Mouse (Mus musculus) testis, adult 2 months (tissue): ENCODE measurements around the gene Tmem231. TPM values are rescaled to one million over a fixed set of nuclear protein-coding genes. Genes with fewer than 3 reads are reported as not detected.
"Not testable (repeated sequence)": the region's sequence is repeated elsewhere in the genome, so short reads cannot be mapped to it uniquely, and the experiment has no call there.

Source experiments
- H3K27ac ChIP-seq: fragments of 200-500 bp; 2 replicates; pipeline ENCODE4 v1.5.1; 2012; ENCODE audit warnings: low read depth, low read length; ENCODE audit not compliant: control insufficient read depth, insufficient read depth
- H3K27me3 ChIP-seq: fragments of 200-500 bp; 2 replicates; pipeline ENCODE4 v1.6.1; 2012; ENCODE audit warnings: mild to moderate bottlenecking, low read length, moderate library complexity; ENCODE audit not compliant: control insufficient read depth, insufficient read depth
- H3K36me3 ChIP-seq: fragments of 200-500 bp; 2 replicates; pipeline ENCODE4 v1.6.1; 2012; ENCODE audit warnings: mild to moderate bottlenecking, low read length; ENCODE audit not compliant: control insufficient read depth, insufficient read depth
- H3K4me1 ChIP-seq: fragments of 200-500 bp; 2 replicates; pipeline ENCODE4 v1.6.1; 2012; ENCODE audit warnings: low read length; ENCODE audit not compliant: control insufficient read depth, insufficient read depth
- H3K4me3 ChIP-seq: fragments of 200-500 bp; 2 replicates; pipeline ENCODE4 v1.5.1; 2012; ENCODE audit warnings: low read depth, mild to moderate bottlenecking, low read length, moderate library complexity, mixed read lengths; ENCODE audit not compliant: control insufficient read depth
- CTCF ChIP-seq: fragments of 200-500 bp; IDR thresholded peaks from 2 replicates; pipeline ENCODE4 v1.5.1; 2012; ENCODE audit warnings: low read depth, mild to moderate bottlenecking, inconsistent platforms, low read length, moderate library complexity; ENCODE audit not compliant: control insufficient read depth, insufficient read depth, insufficient replicate concordance
- POLR2A ChIP-seq: fragments of 200-500 bp; IDR thresholded peaks from 2 replicates; pipeline ENCODE4 v1.6.1; 2012; ENCODE audit warnings: low read depth, mild to moderate bottlenecking, inconsistent platforms, low read length, moderate library complexity; ENCODE audit not compliant: control insufficient read depth
- polyA plus RNA-seq: library from polyadenylated mRNA; depleted of rRNA; stranded (reverse); fragments of >200 nt; gene quantifications from 2 replicates; pipeline ENCODE4 v1.2.3, GENCODE M21; 2012

Gene Tmem231
- polyA plus RNA-seq, 1 experiment, result 18.6 TPM

DNA sequence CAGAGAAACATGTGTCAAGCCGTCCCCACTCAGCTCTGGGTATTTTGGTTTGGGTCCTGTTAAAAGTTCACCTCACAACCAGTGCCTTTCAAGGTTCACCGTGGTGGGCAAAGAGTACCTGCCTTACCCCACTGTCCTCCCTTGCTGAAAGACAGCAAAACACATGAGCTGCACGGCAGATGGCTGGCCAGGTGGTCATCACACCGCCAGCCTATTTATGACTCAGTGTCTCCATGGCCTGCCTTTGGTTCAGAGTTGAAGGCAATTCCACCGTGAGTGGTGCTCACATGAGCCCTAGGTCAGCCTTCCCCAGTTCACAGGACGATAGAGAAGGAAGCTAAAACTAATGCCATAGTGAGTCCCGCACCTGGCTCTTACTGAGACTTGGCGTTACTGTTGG is 14.3 kb upstream of the Tmem231 start:
- no peaks in the 10 kb centered on the region for H3K36me3 ChIP-seq
- no peaks in the 10 kb centered on the region for H3K27me3 ChIP-seq
- no peak for TF ChIP-seq CTCF
- no peak for TF ChIP-seq POLR2A
- no peak overlapping the region for H3K4me3 ChIP-seq
- H3K4me1 ChIP-seq, result no peaks in the 10 kb centered on the region
- H3K27ac ChIP-seq, result no peak overlapping the region

DNA sequence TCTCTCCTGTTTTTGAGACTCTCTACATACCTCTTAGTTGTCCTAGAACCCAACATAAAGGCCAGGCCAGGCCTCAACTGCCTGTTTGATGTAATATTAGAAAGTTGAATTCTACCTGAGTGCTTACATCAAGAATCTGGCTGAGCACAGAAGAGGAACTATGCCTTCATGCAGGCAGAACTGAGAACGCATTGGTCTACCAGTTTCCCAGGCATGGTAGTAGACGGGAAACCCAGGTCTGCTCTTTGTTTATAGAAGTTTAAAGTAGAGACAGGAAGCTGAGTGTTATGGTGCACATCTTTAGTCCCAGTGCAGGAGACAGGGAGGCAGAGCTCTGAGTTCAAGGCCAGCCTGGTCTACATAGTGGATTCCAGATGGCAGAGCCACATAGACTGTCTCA is 13.5 kb upstream of the Tmem231 start:
- no peak overlapping the region for H3K4me3 ChIP-seq
- no peaks in the 10 kb centered on the region for H3K36me3 ChIP-seq
- H3K27ac ChIP-seq, result no peak overlapping the region
- TF ChIP-seq POLR2A (no peak), CTCF (no peak)
- H3K4me1 ChIP-seq, result peaks cover 2% of the 10 kb centered on the region
- no peaks in the 10 kb centered on the region for H3K27me3 ChIP-seq

DNA sequence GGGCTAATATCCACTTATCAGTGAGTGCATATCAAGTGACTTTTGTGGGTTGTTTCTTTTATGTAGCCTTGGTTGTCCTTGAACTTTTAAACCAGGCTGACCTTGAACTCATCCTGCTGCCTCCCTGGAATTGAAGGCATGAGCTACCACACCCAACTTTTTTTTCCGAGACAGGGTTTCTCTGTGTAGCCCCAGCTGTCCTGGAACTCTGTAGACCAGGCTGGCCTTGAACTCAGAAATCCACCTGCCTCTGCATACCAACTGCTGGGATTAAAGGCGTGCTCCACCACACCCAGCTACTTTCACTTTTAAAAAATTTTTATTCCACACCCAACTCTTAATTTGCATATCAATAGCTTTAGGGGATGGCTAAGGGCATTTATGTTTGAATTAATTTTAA is 9.9 kb upstream of the Tmem231 start:
- peaks cover 16% of the 10 kb centered on the region for H3K4me1 ChIP-seq
- no peaks in the 10 kb centered on the region for H3K36me3 ChIP-seq
- H3K27ac ChIP-seq, result no peak overlapping the region
- TF ChIP-seq CTCF (no peak), POLR2A (no peak)
- no peaks in the 10 kb centered on the region for H3K27me3 ChIP-seq
- H3K4me3 ChIP-seq, result no peak overlapping the region

DNA sequence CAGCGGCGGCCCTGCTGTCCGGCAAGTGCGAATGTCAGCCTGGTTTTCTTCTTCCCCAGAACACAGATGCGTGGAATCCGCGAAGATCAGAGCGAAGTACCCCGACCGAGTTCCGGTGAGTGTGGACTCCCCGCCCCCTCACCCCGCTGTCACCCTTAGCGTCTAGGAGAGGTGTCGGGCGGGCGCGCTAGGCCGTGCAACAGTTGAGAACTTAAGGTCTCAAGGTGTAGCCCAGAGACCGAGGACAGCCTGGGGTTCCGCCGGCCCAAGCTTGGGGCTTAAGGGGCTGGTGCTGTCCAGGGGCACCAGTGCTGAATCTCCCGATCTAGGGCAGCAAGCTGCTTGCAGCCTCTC is 7.4 kb upstream of the Tmem231 start:
- no peaks in the 10 kb centered on the region for H3K27me3 ChIP-seq

DNA sequence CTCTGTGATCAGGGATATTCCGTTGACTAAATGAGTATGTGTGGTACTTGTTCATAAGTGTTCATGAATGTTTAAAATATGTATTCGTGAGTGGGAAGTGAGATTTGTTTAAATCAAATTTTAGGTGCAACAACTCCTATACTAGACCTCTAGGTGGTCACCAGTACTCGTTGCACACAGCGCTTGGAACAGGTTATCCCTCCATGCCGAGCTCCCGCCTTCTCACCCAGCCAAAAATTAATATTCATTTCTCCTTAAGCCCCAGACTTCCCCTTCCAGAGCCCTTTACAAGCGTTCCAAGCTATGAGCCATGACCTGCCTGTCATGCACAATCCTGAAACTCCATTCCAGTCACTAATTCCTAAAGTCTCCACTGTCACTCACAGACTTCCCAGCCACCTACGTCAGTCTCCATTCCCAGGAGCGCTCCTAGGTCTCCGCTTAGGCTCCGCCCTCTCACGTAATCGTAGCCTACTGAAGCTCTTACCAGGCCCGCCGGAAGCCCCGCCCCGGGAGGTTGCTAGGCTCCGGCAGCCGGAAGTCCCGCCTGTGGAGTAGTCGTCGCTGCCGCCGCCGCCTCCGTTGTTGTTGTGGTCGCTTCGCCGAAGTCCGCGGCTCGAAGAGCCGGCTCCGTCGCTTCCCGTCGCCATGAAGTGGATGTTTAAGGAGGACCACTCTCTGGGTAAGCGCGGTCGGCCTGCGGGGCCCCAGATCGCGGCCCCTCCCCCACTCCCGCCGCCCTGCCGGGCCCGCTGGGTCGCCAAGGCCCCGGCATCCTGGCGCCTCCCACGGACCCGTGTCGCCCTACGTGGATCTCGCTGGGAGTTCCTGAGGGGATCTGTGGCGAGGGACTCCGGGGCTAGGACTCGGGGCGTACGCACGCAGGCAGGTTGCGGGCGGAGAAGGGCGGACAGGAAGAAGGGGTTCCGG is 6.8 kb upstream of the Tmem231 start, which contains the start of gene Gabarapl2:
Gene Gabarapl2, plus strand, starts transcription at position 533 of the 930 bp plus-strand sequence.
- Histone ChIP-seq H3K4me1 (peaks cover 16% of the 10 kb centered on the region), H3K27ac (peak within 1 kb of the TSS; percentile 58), H3K4me3 (peak within 1 kb of the TSS; percentile 97), H3K36me3 (no peaks in the 10 kb centered on the region), H3K27me3 (no peaks in the 10 kb centered on the region)
- TF ChIP-seq POLR2A (peak; percentile 64), CTCF (no peak)

More for the DNA sequence above, 7.4 kb upstream of the Tmem231 start:
- Histone ChIP-seq H3K27ac (peak overlapping the region; percentile 58), H3K4me3 (peak overlapping the region; percentile 97), H3K36me3 (no peaks in the 10 kb centered on the region), H3K4me1 (peaks cover 16% of the 10 kb centered on the region)
- peak; percentile 25; the same call in 1 of the 2 replicates for TF ChIP-seq POLR2A
- no peak for TF ChIP-seq CTCF

DNA sequence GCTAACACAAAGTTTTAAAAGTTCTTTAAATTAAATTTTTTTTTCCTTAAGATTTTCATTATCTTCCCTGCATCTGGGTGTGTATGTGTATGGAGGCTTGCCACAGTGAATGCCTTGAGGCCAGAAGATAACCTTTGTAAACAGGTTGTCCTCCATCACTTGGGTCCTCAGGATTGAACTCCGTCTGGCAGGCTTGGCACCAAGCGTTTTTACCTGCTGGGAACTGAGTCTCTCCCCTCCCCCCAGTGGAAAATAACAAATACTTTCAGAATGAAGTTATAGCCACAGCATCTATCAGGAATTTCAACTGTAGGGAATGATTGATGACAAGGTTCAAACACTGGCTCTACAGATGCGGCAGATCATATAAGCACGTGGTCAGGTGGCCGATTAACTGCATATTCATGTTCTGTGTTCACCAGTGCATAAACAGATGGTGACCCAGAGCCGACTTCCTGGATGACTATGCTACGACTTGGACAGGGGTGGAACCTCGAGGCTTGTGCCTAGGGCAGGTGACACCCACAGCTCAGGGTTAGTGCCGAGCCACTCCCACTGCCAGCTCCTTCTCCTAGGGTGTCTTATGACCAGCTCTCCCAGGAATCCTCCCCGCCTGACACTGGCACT is 5.9 kb upstream of the Tmem231 start:
- no peaks in the 10 kb centered on the region for H3K27me3 ChIP-seq
- TF ChIP-seq CTCF, result no peak
- TF ChIP-seq POLR2A, result no peak
- no peaks in the 10 kb centered on the region for H3K36me3 ChIP-seq
- H3K4me3 ChIP-seq, result peak overlapping the region; percentile 97
- H3K4me1 ChIP-seq, result peaks cover 16% of the 10 kb centered on the region
- H3K27ac ChIP-seq, result no peak overlapping the region

DNA sequence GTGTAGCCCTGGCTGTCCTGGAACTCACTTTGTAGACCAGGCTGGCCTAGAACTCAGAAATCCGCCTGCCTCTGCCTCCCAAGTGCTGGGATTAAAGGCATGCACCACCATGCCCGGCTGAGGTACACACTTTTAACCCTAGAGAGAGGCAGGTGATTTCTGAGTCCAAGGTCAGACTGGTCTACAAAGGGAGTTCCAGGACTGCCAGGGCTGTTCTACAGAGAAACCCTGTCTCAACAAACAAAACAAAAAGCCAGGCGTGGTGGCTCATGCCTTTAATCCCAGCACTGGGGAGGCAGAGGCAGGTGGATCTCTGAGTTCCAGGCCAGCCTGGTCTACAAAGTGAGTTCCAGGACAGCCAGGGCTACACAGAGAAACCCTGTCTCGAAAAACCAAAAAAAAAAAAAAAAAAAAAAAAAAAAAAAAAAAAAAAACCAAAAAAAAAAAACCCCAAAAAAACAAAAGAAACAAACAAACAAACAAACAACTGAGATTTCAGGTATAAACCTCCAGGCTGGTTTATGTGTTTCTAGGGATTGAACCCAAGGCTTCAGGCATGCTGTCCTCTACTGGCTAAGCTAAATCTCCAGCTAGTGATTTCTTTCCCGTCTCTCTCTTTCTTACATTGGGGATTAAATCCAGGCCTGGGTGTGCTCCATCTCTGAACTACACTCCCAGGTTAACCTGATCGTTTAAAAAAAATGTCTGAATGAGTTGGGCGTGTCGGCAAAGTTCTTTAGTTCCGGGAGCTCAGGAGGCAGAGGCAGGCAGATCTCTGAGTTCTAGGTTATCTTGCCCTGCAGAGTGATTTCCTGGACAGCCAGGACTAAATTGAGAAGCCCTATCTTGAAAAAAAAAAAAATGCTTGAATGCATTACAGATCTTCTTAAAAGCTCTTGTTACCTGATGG is 4.7 kb upstream of the Tmem231 start:
- not testable (repeated sequence) for H3K27me3 ChIP-seq, H3K27ac ChIP-seq, H3K36me3 ChIP-seq, H3K4me3 ChIP-seq
- peaks cover 16% of the 10 kb centered on the region for H3K4me1 ChIP-seq
